Mouse (Mus musculus): ENCODE results near the gene Sf3b1. TPM values are rescaled to one million over a fixed set of nuclear protein-coding genes. Genes with fewer than 3 reads are reported as not detected.

Sf3b1 gene
- 186 TPM for polyA plus RNA-seq (2014; fragmentation: Illumina TruSeq; extraction: RNeasy Lipid Tissue Mini Kit (QIAGEN cat#74804); ENCODE audit: low read depth, low replicate concordance)

GRCm38 (mm10) chr1:55027253-55027801 lies at the start of gene Sf3b1:
Gene Sf3b1 (minus strand): TSS chr1:55027481.

DNA sequence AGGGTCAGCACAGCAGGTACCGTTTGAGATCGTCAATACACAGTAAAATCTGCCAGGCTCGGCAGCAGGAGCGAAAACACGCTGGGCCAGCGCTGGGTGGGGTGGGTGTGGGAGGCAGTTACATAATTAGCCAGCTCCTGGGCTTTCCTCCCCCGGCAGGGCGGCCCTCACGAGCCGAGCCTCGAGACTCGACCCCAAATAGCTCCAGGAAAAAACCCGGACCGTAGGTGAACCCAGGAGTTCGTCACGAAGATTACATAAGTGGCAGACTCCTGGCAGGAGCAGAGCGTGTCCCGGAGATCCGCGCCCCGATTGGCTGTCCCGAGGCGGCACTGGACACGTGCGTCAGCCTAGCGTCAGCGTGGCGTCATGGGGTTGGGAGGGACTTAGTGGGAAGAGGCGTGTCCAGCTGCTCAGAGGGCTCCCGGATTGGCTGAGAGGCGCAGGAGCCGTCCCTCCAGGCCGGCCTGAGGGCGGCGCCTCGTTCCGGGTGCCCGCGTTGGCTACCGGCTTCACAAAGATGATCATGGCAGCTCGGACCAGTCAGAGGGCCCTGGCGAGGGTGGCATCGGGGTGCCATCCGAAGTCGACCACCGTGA lies 25.2 kb upstream of the Sf3b1 start, which contains the start of gene Coq10b:
Gene Coq10b, plus strand, starts transcription at position 416 of the 599 bp plus-strand sequence.

Other genes with a start within 250 kb of the Sf3b1 start
- gene Ankrd44, start 101.1 kb downstream of the Sf3b1 start, polyA plus RNA-seq (2014; fragmentation: Illumina TruSeq; extraction: RNeasy Lipid Tissue Mini Kit (QIAGEN cat#74804); ENCODE audit: low read depth, low replicate concordance): 13.8 TPM
- gene Coq10b, start 25.3 kb upstream of the Sf3b1 start, polyA plus RNA-seq (2014; fragmentation: Illumina TruSeq; extraction: RNeasy Lipid Tissue Mini Kit (QIAGEN cat#74804); ENCODE audit: low read depth, low replicate concordance): 117 TPM
- gene Hspe1, start 60.7 kb upstream of the Sf3b1 start, polyA plus RNA-seq (2014; fragmentation: Illumina TruSeq; extraction: RNeasy Lipid Tissue Mini Kit (QIAGEN cat#74804); ENCODE audit: low read depth, low replicate concordance): 68.7 TPM
- gene Hspd1, start 60.8 kb upstream of the Sf3b1 start, polyA plus RNA-seq (2014; fragmentation: Illumina TruSeq; extraction: RNeasy Lipid Tissue Mini Kit (QIAGEN cat#74804); ENCODE audit: low read depth, low replicate concordance): 96.7 TPM
- 38.5 TPM for gene Mob4, start 103.8 kb upstream of the Sf3b1 start, polyA plus RNA-seq (2014; fragmentation: Illumina TruSeq; extraction: RNeasy Lipid Tissue Mini Kit (QIAGEN cat#74804); ENCODE audit: low read depth, low replicate concordance)
- 9.1 TPM for gene Rftn2, start 199.3 kb upstream of the Sf3b1 start, polyA plus RNA-seq (2014; fragmentation: Illumina TruSeq; extraction: RNeasy Lipid Tissue Mini Kit (QIAGEN cat#74804); ENCODE audit: low read depth, low replicate concordance)
- gene Mars2, start 209.7 kb upstream of the Sf3b1 start, polyA plus RNA-seq (2014; fragmentation: Illumina TruSeq; extraction: RNeasy Lipid Tissue Mini Kit (QIAGEN cat#74804); ENCODE audit: low read depth, low replicate concordance): 2.4 TPM